Mouse (Mus musculus) hindbrain, embryonic 11.5 days (tissue): ENCODE data around the gene Slc34a1. TPM values are rescaled to one million over a fixed set of nuclear protein-coding genes. Genes with fewer than 3 reads are reported as not detected.

Experiments used
- ATAC-seq: fragments of 200-750 bp; cut with Nextera tagmentation; 2 replicates; pipeline ENCODE4 v1.8.0; 2017; ENCODE audit warnings: mild to moderate bottlenecking, moderate TSS enrichment, moderate library complexity; ENCODE audit not compliant: low FRiP score
- DNase-seq: peaks from one replicate; pipeline ENCODE4 v3.0.0-alpha.2; 2015; ENCODE audit warnings: low spot score
- H3K27ac ChIP-seq: fragments of 300-500 bp; sonication (generic); 2 replicates; pipeline ENCODE4 v1.5.1; 2014; ENCODE audit warnings: mild to moderate bottlenecking, low read depth, low read length
- H3K27me3 ChIP-seq: fragments of 300-500 bp; sonication (generic); 2 replicates; pipeline ENCODE4 v1.6.1; 2014; ENCODE audit warnings: mild to moderate bottlenecking, low read length, moderate library complexity, mixed read lengths; ENCODE audit not compliant: control insufficient read depth, insufficient read depth
- H3K36me3 ChIP-seq: fragments of 300-500 bp; sonication (generic); 2 replicates; pipeline ENCODE4 v1.6.1; 2014; ENCODE audit warnings: mild to moderate bottlenecking, low read length, moderate library complexity, mixed read lengths; ENCODE audit not compliant: control insufficient read depth, insufficient read depth
- H3K4me1 ChIP-seq: fragments of 300-500 bp; sonication (generic); replicated peaks from 2 replicates; pipeline ENCODE4 v1.6.1; 2014; ENCODE audit warnings: low read length, mixed read lengths; ENCODE audit not compliant: control insufficient read depth, insufficient read depth
- H3K4me2 ChIP-seq: fragments of 300-500 bp; sonication (generic); replicated peaks from 2 replicates; pipeline ENCODE4 v1.6.1; 2014; ENCODE audit warnings: mild to moderate bottlenecking, low read depth, low read length
- H3K4me3 ChIP-seq: fragments of 300-500 bp; sonication (generic); 2 replicates; pipeline ENCODE4 v1.5.1; 2014; ENCODE audit warnings: low read depth, low read length
- H3K9ac ChIP-seq: fragments of 300-500 bp; sonication (generic); 2 replicates; pipeline ENCODE4 v1.6.1; 2014; ENCODE audit warnings: low read depth, low read length
- H3K9me3 ChIP-seq: fragments of 300-500 bp; sonication (generic); 2 replicates; pipeline ENCODE4 v1.6.1; 2016; ENCODE audit warnings: low read length; ENCODE audit not compliant: control insufficient read depth
- WGBS: fragments of 180-500 bp; shearing (Covaris S2); extraction: QIAGEN DNeasy Blood & Tissue Kit; methylation state at CpG from one replicate; pipeline ENCODE4 v1.1.7; 2014; 5-methylcytosine and 5-hydroxymethylcytosine counted together
- polyA plus RNA-seq: library from polyadenylated mRNA; unstranded; fragments of >200 nt; fragmentation: Nextera tagmentation; extraction: Ambion mirVana; gene quantifications from 2 replicates; pipeline ENCODE4 v1.2.1, GENCODE M21; 2014

Slc34a1 gene
- not detected in 2 replicates for polyA plus RNA-seq

- H3K36me3 ChIP-seq, result no peaks in the 10 kb centered on the region
- no peak within 1 kb of the TSS for H3K27ac ChIP-seq
- no peaks in the 10 kb centered on the region for H3K4me1 ChIP-seq
- no peak within 1 kb of the TSS for H3K9ac ChIP-seq
- H3K4me2 ChIP-seq, result no peak within 1 kb of the TSS
- 90% methylated on average over 1 of the region's 1 CpGs for WGBS
- H3K27me3 ChIP-seq, result no peaks in the 10 kb centered on the region
- DNase-seq, result no peak
- H3K9me3 ChIP-seq, result no peaks in the 10 kb centered on the region
- H3K4me3 ChIP-seq, result no peak within 1 kb of the TSS
- ATAC-seq, result no peak
Observed at GRCm38 (mm10) chr13:55398088-55398487, at the start of gene Slc34a1. TSS of gene Slc34a1 (plus strand) at chr13:55398187.

- H3K27me3 ChIP-seq, result no peaks in the 10 kb centered on the region
- H3K4me1 ChIP-seq, result no peaks in the 10 kb centered on the region; the same call in 1 of the 2 replicates
- no peak for ATAC-seq
- H3K4me3 ChIP-seq, result peak overlapping the region; percentile 97
- peak overlapping the region; percentile 65 for H3K4me2 ChIP-seq
- H3K27ac ChIP-seq, result no peak overlapping the region
- peak overlapping the region; percentile 28; the same call in 1 of the 2 replicates for H3K9ac ChIP-seq
- H3K9me3 ChIP-seq, result no peaks in the 10 kb centered on the region
- DNase-seq, result no peak
- no peaks in the 10 kb centered on the region for H3K36me3 ChIP-seq
Observed at GRCm38 (mm10) chr13:55361145-55361544, 36.8 kb upstream of the Slc34a1 start.

GRCm38 (mm10) chr13:55361974-55362452 is 36.0 kb upstream of the Slc34a1 start:
- 1% methylated on average over 32 of the region's 32 CpGs for WGBS
- Histone ChIP-seq H3K27me3 (no peaks in the 10 kb centered on the region), H3K36me3 (no peaks in the 10 kb centered on the region), H3K27ac (peak overlapping the region; percentile 89), H3K4me3 (peak overlapping the region; percentile 97), H3K9me3 (no peaks in the 10 kb centered on the region), H3K9ac (peak overlapping the region; percentile 94), H3K4me2 (peak overlapping the region; percentile 65), H3K4me1 (no peaks in the 10 kb centered on the region; the same call in 1 of the 2 replicates)
- peak; percentile 70 for ATAC-seq
- DNase-seq, result no peak

GRCm38 (mm10) chr13:55362453-55363060 is 35.4 kb upstream of the Slc34a1 start, which contains the start of gene Lman2:
TSS of gene Lman2 (minus strand) at chr13:55362783.
- under 1% methylated on average over 35 of the region's 35 CpGs for WGBS
- Histone ChIP-seq H3K4me2 (peak within 1 kb of the TSS; percentile 65), H3K4me3 (peak within 1 kb of the TSS; percentile 97), H3K27ac (peak within 1 kb of the TSS; percentile 89), H3K36me3 (no peaks in the 10 kb centered on the region), H3K4me1 (no peaks in the 10 kb centered on the region; the same call in 1 of the 2 replicates), H3K9ac (peak within 1 kb of the TSS; percentile 94), H3K27me3 (no peaks in the 10 kb centered on the region), H3K9me3 (no peaks in the 10 kb centered on the region)
- peak; percentile 96 for DNase-seq
- peak; percentile 97 for ATAC-seq

- Histone ChIP-seq H3K27ac (no peak overlapping the region), H3K9ac (no peak overlapping the region), H3K9me3 (no peaks in the 10 kb centered on the region), H3K4me1 (no peaks in the 10 kb centered on the region), H3K4me2 (no peak overlapping the region), H3K4me3 (no peak overlapping the region), H3K36me3 (no peaks in the 10 kb centered on the region), H3K27me3 (no peaks in the 10 kb centered on the region)
- DNase-seq, result no peak
- 81% methylated on average over 7 of the region's 7 CpGs for WGBS
- no peak for ATAC-seq
Observed at GRCm38 (mm10) chr13:55368401-55368800, 29.6 kb upstream of the Slc34a1 start.

GRCm38 (mm10) chr13:55369531-55370114 is 28.4 kb upstream of the Slc34a1 start, which contains the start of gene Rgs14:
TSS of gene Rgs14 (plus strand) at chr13:55369732.
- Histone ChIP-seq H3K27me3 (peaks cover 3% of the 10 kb centered on the region; the same call in 1 of the 2 replicates), H3K4me2 (no peak within 1 kb of the TSS), H3K36me3 (no peaks in the 10 kb centered on the region), H3K4me3 (no peak within 1 kb of the TSS), H3K4me1 (no peaks in the 10 kb centered on the region), H3K27ac (no peak within 1 kb of the TSS), H3K9ac (no peak within 1 kb of the TSS), H3K9me3 (no peaks in the 10 kb centered on the region)
- DNase-seq (no peak), ATAC-seq (no peak)
- WGBS, result 66% methylated on average over 13 of the region's 13 CpGs

- no peaks in the 10 kb centered on the region for H3K4me1 ChIP-seq
- DNase-seq (no peak), ATAC-seq (no peak)
- no peak overlapping the region for H3K4me3 ChIP-seq
- H3K36me3 ChIP-seq, result no peaks in the 10 kb centered on the region
- no peak overlapping the region for H3K4me2 ChIP-seq
- H3K9me3 ChIP-seq, result no peaks in the 10 kb centered on the region
- 77% methylated on average over 3 of the region's 3 CpGs for WGBS
- H3K9ac ChIP-seq, result no peak overlapping the region
- H3K27me3 ChIP-seq, result peaks cover 3% of the 10 kb centered on the region; the same call in 1 of the 2 replicates
- H3K27ac ChIP-seq, result no peak overlapping the region
Observed at GRCm38 (mm10) chr13:55370234-55370633, 27.8 kb upstream of the Slc34a1 start.

- WGBS, result 71% methylated on average over 8 of the region's 8 CpGs
- H3K36me3 ChIP-seq, result no peaks in the 10 kb centered on the region
- H3K27me3 ChIP-seq, result peaks cover 3% of the 10 kb centered on the region; the same call in 1 of the 2 replicates
Observed at GRCm38 (mm10) chr13:55371007-55371681, 26.8 kb upstream of the Slc34a1 start.

More at GRCm38 (mm10) chr13:55371007-55371681, 26.8 kb upstream of the Slc34a1 start:
- Histone ChIP-seq H3K27ac (no peak overlapping the region), H3K9ac (no peak overlapping the region), H3K4me2 (no peak overlapping the region), H3K4me1 (no peaks in the 10 kb centered on the region), H3K9me3 (no peaks in the 10 kb centered on the region), H3K4me3 (no peak overlapping the region)
- DNase-seq (no peak), ATAC-seq (no peak)
